ENCODE assay signal across 8 mouse cellular contexts in genomic region chr1:177795421-177796192, GRCm38 (mm10). TPM values are rescaled to one million over a fixed set of nuclear protein-coding genes. Genes with fewer than 3 reads are reported as not detected.
A peak's percentile ranks its signal among the peaks of the same experiment; 100 is the strongest.
DNase-seq lines count a peak whose midpoint lies in the region; ATAC-seq and TF ChIP-seq lines count a peak whose summit lies in the region.

No protein-coding gene starts in this region.

- peak overlapping the region; percentile 94 for H3K9ac ChIP-seq in hindbrain, embryonic 16.5 days (ENCODE audit: low read depth, low read length)
- H3K9ac ChIP-seq in lung, embryonic 16.5 days (ENCODE audit: low read length), result peak overlapping the region; percentile 97

- H3K4me3 ChIP-seq in erythroblast, embryonic 14.5 days (replicated peaks), result peak overlapping the region; percentile 99
- peak overlapping the region; percentile 99 for H3K4me3 ChIP-seq in hindbrain, embryonic 16.5 days (ENCODE audit: low read length)
- H3K4me3 ChIP-seq in lung, embryonic 16.5 days (ENCODE audit: low read length), result peak overlapping the region; percentile 94

- POLR2A ChIA-PET in Patski (lab: Charles Lee), result no interaction called here

- H3K9me3 ChIP-seq in erythroblast, embryonic 14.5 days (ENCODE audit: control insufficient read depth, low read length), result no peaks in the 10 kb centered on the region
- no peaks in the 10 kb centered on the region for H3K9me3 ChIP-seq in hindbrain, embryonic 16.5 days (ENCODE audit: control insufficient read depth, low read length)
- H3K9me3 ChIP-seq in lung, embryonic 16.5 days (ENCODE audit: control insufficient read depth, low read length), result no peaks in the 10 kb centered on the region

- in situ Hi-C loops in Patski (cut with MboI; ENCODE audit: low pct_unique_long_range_greater_than_20kb), result no loop called here

- WGBS in hindbrain, embryonic 16.5 days, result under 1% methylated on average over 41 of the region's 41 CpGs
- WGBS in lung, embryonic 16.5 days, result under 1% methylated on average over 41 of the region's 41 CpGs

- ATAC-seq in Patski, result peak; percentile 15
- ATAC-seq in hindbrain, embryonic 16.5 days, result no peak; the same call in 1 of the 2 replicates
- ATAC-seq in lung, embryonic 16.5 days (ENCODE audit: low read depth), result peak; percentile 49

- peak overlapping the region; percentile 92 for H3K27ac ChIP-seq in hindbrain, embryonic 16.5 days (ENCODE audit: low read depth, low read length)
- H3K27ac ChIP-seq in lung, embryonic 16.5 days (ENCODE audit: low read length), result peak overlapping the region; percentile 98

- DNase-seq in layer of hippocampus, adult 8-10 months (ENCODE audit: low spot score in 2 of 2), result peak; percentile 37 to 44
- DNase-seq in layer of hippocampus, adult 9-11 months, result no peak
- no peak for DNase-seq in Patski (ENCODE audit: low read depth, low spot score)
- peak; percentile 65 to 67 for DNase-seq in right cerebral cortex, postnatal 10 days (ENCODE audit: low spot score in 2 of 2)
- no peak for DNase-seq in ovary, postnatal 14 days (ENCODE audit: low spot score)

- CTCF ChIA-PET in Patski (lab: Charles Lee), result interaction anchor here (1.4 kb wide), 1 partner anchor 13 kb away, joined by 4 read pairs; no protein-coding TSS in a partner anchor

- H3K4me2 ChIP-seq in hindbrain, embryonic 16.5 days (ENCODE audit: low read length), result peak overlapping the region; percentile 70
- H3K4me2 ChIP-seq in lung, embryonic 16.5 days (ENCODE audit: low read depth, low read length), result peak overlapping the region; percentile 73

- no peaks in the 10 kb centered on the region for H3K27me3 ChIP-seq in Patski
- no peaks in the 10 kb centered on the region for H3K27me3 ChIP-seq in erythroblast, embryonic 14.5 days (ENCODE audit: control insufficient read depth)
- H3K27me3 ChIP-seq in hindbrain, embryonic 16.5 days (replicated peaks; ENCODE audit: control insufficient read depth, insufficient read depth, low read length), result no peaks in the 10 kb centered on the region
- H3K27me3 ChIP-seq in lung, embryonic 16.5 days (ENCODE audit: control insufficient read depth, insufficient read depth, low read depth, low read length), result no peaks in the 10 kb centered on the region

- H3K4me1 ChIP-seq in erythroblast, embryonic 14.5 days (ENCODE audit: control insufficient read depth), result peaks cover 41% of the 10 kb centered on the region
- peaks cover 13% of the 10 kb centered on the region for H3K4me1 ChIP-seq in hindbrain, embryonic 16.5 days (ENCODE audit: control insufficient read depth, insufficient read depth, low read depth, low read length)
- peaks cover 7% of the 10 kb centered on the region for H3K4me1 ChIP-seq in lung, embryonic 16.5 days (replicated peaks; ENCODE audit: control insufficient read depth, insufficient read depth, low read length)

- no peaks in the 10 kb centered on the region; the same call in 1 of the 2 replicates for H3K36me3 ChIP-seq in erythroblast, embryonic 14.5 days (ENCODE audit: control insufficient read depth)
- H3K36me3 ChIP-seq in hindbrain, embryonic 16.5 days (ENCODE audit: control insufficient read depth, insufficient read depth, low read length), result no peaks in the 10 kb centered on the region
- no peaks in the 10 kb centered on the region for H3K36me3 ChIP-seq in lung, embryonic 16.5 days (ENCODE audit: control insufficient read depth, insufficient read depth, low read length)

- no peak for TF ChIP-seq CTCF in Patski (IDR thresholded peaks at IDR 0.05)

RNA-seq across cellular contexts. Expression of gene Adss, which starts 0.7 kb away (rescaled TPM):
- total RNA-seq in layer of hippocampus, adult 8-10 months (2022), result 10 to 100 TPM; 70.5 to 76.4 (median 73.2) TPM
- 128 TPM for polyA plus RNA-seq in Patski (2021)
- 0.72 and 0.79 TPM in 2 replicates for polyA plus RNA-seq in erythroblast, embryonic 14.5 days (2012)
- 55.4 and 57.4 TPM in 2 replicates for polyA plus RNA-seq in hindbrain, embryonic 16.5 days (2015; fragmentation: Nextera tagmentation; extraction: Ambion mirVana)
- 49.7 and 51.1 TPM in 2 replicates for polyA plus RNA-seq in lung, embryonic 16.5 days (2015; fragmentation: Nextera tagmentation; extraction: Ambion mirVana)

Comparison
In these comparisons a context has a peak if more than half of its experiments do, and no peak if none do; other contexts are left out.
1. DNase-seq: peak in layer of hippocampus, adult 8-10 months (2 of 2) and right cerebral cortex, postnatal 10 days (2 of 2); none in layer of hippocampus, adult 9-11 months (single experiment), Patski (single experiment) and ovary, postnatal 14 days (single experiment).
2. RNA of gene Adss, which starts 0.7 kb away (polyA plus RNA-seq): 128 TPM in Patski (single experiment), 55.4 to 57.4 TPM in hindbrain, embryonic 16.5 days and 49.7 to 51.1 TPM in lung, embryonic 16.5 days; 0.72 to 0.79 TPM in erythroblast, embryonic 14.5 days; every median in the first group is over 10 times any median in the second.
3. Peak in every context shown above with its lines, with median percentiles within 50 percentile points of each other: H3K4me3 ChIP-seq.